Mouse (Mus musculus): ENCODE results near the gene Fto. TPM values are rescaled to one million over a fixed set of nuclear protein-coding genes. Genes with fewer than 3 reads are reported as not detected.

Gene Fto
- polyA plus RNA-seq, 1 experiment from 2014 or later: 43.5 TPM

DNA sequence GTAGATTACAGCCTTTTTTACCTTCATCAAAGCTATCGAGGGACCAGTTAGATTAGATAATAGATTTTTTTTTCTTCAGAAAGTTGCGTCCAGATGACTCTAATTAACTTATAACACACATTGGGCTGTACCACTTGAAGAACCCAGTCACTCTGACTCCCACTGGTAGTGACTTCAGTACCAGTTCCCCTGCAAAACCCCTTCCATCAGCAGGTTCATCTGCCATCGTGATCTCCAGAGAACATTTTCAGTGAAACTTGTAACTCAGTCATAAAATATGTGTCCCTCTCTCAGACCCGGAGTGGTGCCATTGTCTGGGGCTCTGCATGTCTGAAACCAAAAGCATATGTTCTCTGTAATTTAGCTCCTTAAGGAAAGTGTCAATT is 211.5 kb downstream of the Fto start:
- no peak overlapping the region for H3K4me3 ChIP-seq (ENCODE audit: inconsistent target)
- 79% methylated on average over 4 of the region's 4 CpGs for WGBS (ENCODE audit: missing documents)
- H3K27ac ChIP-seq: no peak overlapping the region
- no peaks in the 10 kb centered on the region for H3K79me2 ChIP-seq (ENCODE audit: inconsistent target)
- no peaks in the 10 kb centered on the region for H3K36me3 ChIP-seq (ENCODE audit: inconsistent target)

GRCm38 (mm10) chr8:91525342-91525817 is 212.1 kb downstream of the Fto start:
- WGBS (ENCODE audit: missing documents): 91% methylated on average over 10 of the region's 10 CpGs
- Histone ChIP-seq H3K27ac (no peak overlapping the region), H3K36me3 (ENCODE audit: inconsistent target) (no peaks in the 10 kb centered on the region), H3K79me2 (ENCODE audit: inconsistent target) (no peaks in the 10 kb centered on the region), H3K4me3 (ENCODE audit: inconsistent target) (no peak overlapping the region)

- WGBS (ENCODE audit: missing documents): 88% methylated on average over 2 of the region's 2 CpGs
- Histone ChIP-seq H3K4me3 (ENCODE audit: inconsistent target) (no peak overlapping the region), H3K36me3 (ENCODE audit: inconsistent target) (no peaks in the 10 kb centered on the region), H3K27ac (no peak overlapping the region), H3K79me2 (ENCODE audit: inconsistent target) (no peaks in the 10 kb centered on the region)
These were observed 215.6 kb downstream of the Fto start for GRCm38 (mm10) chr8:91528967-91529366.

GRCm38 (mm10) chr8:91529699-91530098 is 216.4 kb downstream of the Fto start:
- Histone ChIP-seq H3K79me2 (ENCODE audit: inconsistent target) (no peaks in the 10 kb centered on the region), H3K4me3 (ENCODE audit: inconsistent target) (no peak overlapping the region), H3K36me3 (ENCODE audit: inconsistent target) (no peaks in the 10 kb centered on the region), H3K27ac (no peak overlapping the region)
- WGBS (ENCODE audit: missing documents): 91% methylated on average over 5 of the region's 5 CpGs

GRCm38 (mm10) chr8:91530656-91531055 is 217.3 kb downstream of the Fto start:
- no peaks in the 10 kb centered on the region for H3K79me2 ChIP-seq (ENCODE audit: inconsistent target)
- no peak overlapping the region for H3K27ac ChIP-seq
- 95% methylated on average over 8 of the region's 8 CpGs for WGBS (ENCODE audit: missing documents)
- H3K4me3 ChIP-seq (ENCODE audit: inconsistent target): no peak overlapping the region
- H3K36me3 ChIP-seq (ENCODE audit: inconsistent target): no peaks in the 10 kb centered on the region

GRCm38 (mm10) chr8:91531971-91532370 is 218.6 kb downstream of the Fto start:
- 64% methylated on average over 8 of the region's 8 CpGs for WGBS (ENCODE audit: missing documents)
- no peaks in the 10 kb centered on the region for H3K79me2 ChIP-seq (ENCODE audit: inconsistent target)
- H3K4me3 ChIP-seq (ENCODE audit: inconsistent target): no peak overlapping the region
- no peak overlapping the region for H3K27ac ChIP-seq
- no peaks in the 10 kb centered on the region for H3K36me3 ChIP-seq (ENCODE audit: inconsistent target)

DNA sequence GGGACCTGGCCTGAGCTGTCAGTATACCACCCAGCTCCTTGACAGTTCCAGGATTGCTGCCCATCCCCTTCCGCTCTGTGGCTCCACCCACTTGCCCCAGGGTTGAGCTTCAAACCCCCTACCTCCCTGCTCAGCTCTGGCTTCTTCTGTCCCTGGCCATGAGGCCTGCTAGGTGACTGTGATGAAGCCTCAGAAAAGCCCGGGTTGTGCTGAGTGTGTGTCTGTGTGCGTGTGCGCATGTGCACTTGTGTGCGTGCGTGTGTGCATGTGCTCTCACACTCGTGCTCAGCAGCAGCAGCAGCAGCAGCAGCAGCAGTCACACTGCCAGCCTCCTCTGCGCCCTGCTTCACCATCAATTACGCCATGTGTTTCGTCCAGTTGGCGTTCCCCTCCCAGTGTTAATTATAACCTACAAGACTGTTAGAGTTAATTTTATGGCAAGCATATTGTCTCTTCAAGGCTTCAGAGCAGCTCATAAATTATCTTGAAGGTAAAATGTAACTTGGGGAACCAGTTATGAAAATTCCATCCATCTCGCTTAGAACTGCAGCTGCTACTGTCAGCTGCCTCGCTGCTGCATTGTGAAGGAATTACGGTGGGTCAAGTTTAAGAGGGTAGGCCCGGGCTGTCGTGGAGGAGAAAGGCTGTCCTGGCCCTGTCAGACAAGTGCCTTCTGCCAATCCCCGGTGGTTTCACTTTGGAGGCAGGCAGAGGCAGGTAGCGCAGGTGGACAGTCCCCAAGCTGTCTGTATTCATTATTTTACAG is 219.5 kb downstream of the Fto start:
- no peaks in the 10 kb centered on the region for H3K79me2 ChIP-seq (ENCODE audit: inconsistent target)
- WGBS (ENCODE audit: missing documents): 95% methylated on average over 14 of the region's 18 CpGs
- H3K36me3 ChIP-seq (ENCODE audit: inconsistent target): no peaks in the 10 kb centered on the region
- H3K27ac ChIP-seq: no peak overlapping the region
- no peak overlapping the region for H3K4me3 ChIP-seq (ENCODE audit: inconsistent target)

GRCm38 (mm10) chr8:91534752-91535151 is 221.4 kb downstream of the Fto start:
- 97% methylated on average over 5 of the region's 5 CpGs for WGBS (ENCODE audit: missing documents)
- H3K36me3 ChIP-seq (ENCODE audit: inconsistent target): no peaks in the 10 kb centered on the region
- no peak overlapping the region for H3K27ac ChIP-seq
- H3K4me3 ChIP-seq (ENCODE audit: inconsistent target): no peak overlapping the region
- H3K79me2 ChIP-seq (ENCODE audit: inconsistent target): no peaks in the 10 kb centered on the region

DNA sequence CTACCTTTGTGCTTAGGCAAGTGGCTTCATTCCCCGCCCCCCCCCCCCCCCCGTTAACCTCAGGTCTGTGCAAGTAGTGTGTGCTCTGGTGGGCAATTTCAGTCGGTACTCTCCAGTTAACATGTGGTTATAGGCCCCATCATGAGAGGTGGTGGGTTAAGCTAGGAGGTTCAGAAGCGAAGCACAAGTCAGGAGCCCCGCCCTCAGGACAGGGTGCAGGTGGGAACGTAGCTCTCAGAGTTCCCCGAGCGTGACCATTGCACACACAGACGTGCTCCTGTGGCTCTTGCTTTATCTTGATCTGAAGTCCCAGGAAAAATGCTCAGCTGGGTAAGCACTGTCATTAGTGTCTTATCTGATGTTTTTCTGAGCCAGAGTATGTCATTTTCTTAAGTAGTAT is 224.8 kb downstream of the Fto start:
- no peaks in the 10 kb centered on the region for H3K36me3 ChIP-seq (ENCODE audit: inconsistent target)
- WGBS (ENCODE audit: missing documents): 83% methylated on average over 9 of the region's 9 CpGs
- no peak overlapping the region for H3K4me3 ChIP-seq (ENCODE audit: inconsistent target)
- H3K27ac ChIP-seq: no peak overlapping the region
- no peaks in the 10 kb centered on the region for H3K79me2 ChIP-seq (ENCODE audit: inconsistent target)

DNA sequence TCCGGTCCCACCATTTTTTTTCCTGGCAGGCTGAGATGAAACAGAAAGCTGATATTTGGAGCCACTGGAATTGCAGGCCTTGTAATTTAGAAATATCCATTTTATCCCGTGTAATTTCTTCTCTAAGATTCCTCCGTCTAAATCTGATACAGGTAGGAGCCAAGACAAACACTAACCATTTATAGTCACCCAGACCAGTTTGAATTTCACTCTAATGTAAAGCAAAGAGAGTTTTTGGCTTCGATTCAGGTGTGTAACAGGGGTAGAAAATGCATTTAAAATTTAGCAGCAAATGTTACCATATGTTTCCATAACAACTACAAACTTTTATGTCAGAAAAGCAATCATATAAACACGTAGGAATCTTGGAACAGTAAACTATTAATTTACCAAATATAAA is 225.6 kb downstream of the Fto start:
- H3K27ac ChIP-seq: no peak overlapping the region
- H3K4me3 ChIP-seq (ENCODE audit: inconsistent target): no peak overlapping the region
- no peaks in the 10 kb centered on the region for H3K36me3 ChIP-seq (ENCODE audit: inconsistent target)
- WGBS (ENCODE audit: missing documents): 88% methylated on average over 5 of the region's 5 CpGs
- H3K79me2 ChIP-seq (ENCODE audit: inconsistent target): no peaks in the 10 kb centered on the region

- Histone ChIP-seq H3K27ac (no peak overlapping the region), H3K4me3 (ENCODE audit: inconsistent target) (no peak overlapping the region), H3K79me2 (ENCODE audit: inconsistent target) (no peaks in the 10 kb centered on the region), H3K36me3 (ENCODE audit: inconsistent target) (no peaks in the 10 kb centered on the region)
- WGBS (ENCODE audit: missing documents): 92% methylated on average over 8 of the region's 8 CpGs
These were observed 226.3 kb downstream of the Fto start for GRCm38 (mm10) chr8:91539586-91539985.

GRCm38 (mm10) chr8:91541229-91541628 is 227.9 kb downstream of the Fto start:
- WGBS (ENCODE audit: missing documents): 82% methylated on average over 3 of the region's 3 CpGs
- Histone ChIP-seq H3K79me2 (ENCODE audit: inconsistent target) (no peaks in the 10 kb centered on the region), H3K36me3 (ENCODE audit: inconsistent target) (no peaks in the 10 kb centered on the region), H3K27ac (no peak overlapping the region), H3K4me3 (ENCODE audit: inconsistent target) (no peak overlapping the region)

GRCm38 (mm10) chr8:91545561-91545960 is 232.2 kb downstream of the Fto start:
- no peak overlapping the region for H3K4me3 ChIP-seq (ENCODE audit: inconsistent target)
- no peaks in the 10 kb centered on the region for H3K36me3 ChIP-seq (ENCODE audit: inconsistent target)
- 63% methylated on average over 3 of the region's 3 CpGs for WGBS (ENCODE audit: missing documents)
- no peaks in the 10 kb centered on the region for H3K79me2 ChIP-seq (ENCODE audit: inconsistent target)
- H3K27ac ChIP-seq: no peak overlapping the region

DNA sequence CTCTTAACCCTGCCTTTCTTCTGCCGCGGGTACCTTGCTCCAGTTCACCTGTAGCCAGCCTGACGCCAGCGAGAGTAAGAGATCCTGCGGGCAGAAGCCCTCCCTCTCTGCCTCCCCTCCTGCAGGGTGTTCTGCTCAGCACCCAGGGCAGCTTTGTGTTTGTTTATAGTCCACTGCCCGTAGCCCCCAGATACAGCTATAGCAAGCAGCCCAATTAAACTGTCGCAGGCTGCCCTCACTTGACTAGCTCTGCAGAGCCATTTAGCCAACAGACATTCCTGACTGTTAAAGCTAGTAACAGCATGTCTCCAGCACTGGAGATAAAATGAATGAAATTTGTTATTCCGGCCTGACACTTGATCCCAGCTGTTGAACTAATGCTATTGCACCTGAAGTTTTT is 233.3 kb downstream of the Fto start:
- 96% methylated on average over 8 of the region's 8 CpGs for WGBS (ENCODE audit: missing documents)
- no peaks in the 10 kb centered on the region for H3K79me2 ChIP-seq (ENCODE audit: inconsistent target)
- no peak overlapping the region for H3K4me3 ChIP-seq (ENCODE audit: inconsistent target)
- H3K36me3 ChIP-seq (ENCODE audit: inconsistent target): no peaks in the 10 kb centered on the region
- H3K27ac ChIP-seq: no peak overlapping the region

DNA sequence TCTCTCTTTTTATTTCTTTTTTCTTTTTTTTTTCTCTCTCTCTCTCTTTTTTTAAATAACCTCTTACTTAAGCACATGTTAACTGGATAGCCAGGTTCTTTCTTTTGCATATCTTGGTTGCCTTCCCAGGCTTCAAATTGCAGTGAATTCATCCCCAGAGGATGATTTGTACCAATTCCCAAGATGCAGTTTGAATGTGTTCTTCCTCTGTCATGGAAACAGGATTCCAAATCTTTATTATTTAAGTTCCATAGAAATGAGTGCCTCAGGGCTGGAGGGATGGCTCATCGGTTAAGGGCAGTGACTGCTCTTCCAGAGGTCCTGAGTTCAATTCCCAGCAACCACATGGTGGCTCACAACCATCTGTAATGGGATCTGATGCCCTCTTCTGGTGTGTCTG is 236.8 kb downstream of the Fto start:
- 100% methylated on average over 1 of the region's 1 CpGs for WGBS (ENCODE audit: missing documents)
- Histone ChIP-seq H3K79me2 (ENCODE audit: inconsistent target) (no peaks in the 10 kb centered on the region), H3K4me3 (ENCODE audit: inconsistent target) (no peak overlapping the region), H3K36me3 (ENCODE audit: inconsistent target) (no peaks in the 10 kb centered on the region), H3K27ac (no peak overlapping the region)
